Mouse (Mus musculus): ENCODE measurements around the gene Nlrp4c. TPM values are rescaled to one million over a fixed set of nuclear protein-coding genes. Genes with fewer than 3 reads are reported as not detected.

Nlrp4c gene
- polyA plus RNA-seq (2014; fragmentation: Illumina TruSeq; extraction: RNeasy Lipid Tissue Mini Kit (QIAGEN cat#74804); ENCODE audit: low read depth, low replicate concordance) = not detected

GRCm38 (mm10) chr7:6044861-6045260 lies at the start of gene Nlrp4c:
Gene Nlrp4c (plus strand): TSS chr7:6045161.

GRCm38 (mm10) chr7:6010910-6011309 lies 34.1 kb upstream of the Nlrp4c start, which contains the start of gene Vmn1r65:
Gene Vmn1r65 (minus strand): TSS chr7:6011010.

Other genes starting within 250 kb of the Nlrp4c start
- not detected for gene Vmn1r63, start 239.7 kb upstream of the Nlrp4c start, polyA plus RNA-seq (2014; fragmentation: Illumina TruSeq; extraction: RNeasy Lipid Tissue Mini Kit (QIAGEN cat#74804); ENCODE audit: low read depth, low replicate concordance)
- not detected for gene Vmn1r64, start 160.6 kb upstream of the Nlrp4c start, polyA plus RNA-seq (2014; fragmentation: Illumina TruSeq; extraction: RNeasy Lipid Tissue Mini Kit (QIAGEN cat#74804); ENCODE audit: low read depth, low replicate concordance)
- not detected for gene Vmn1r65, start 34.2 kb upstream of the Nlrp4c start, polyA plus RNA-seq (2014; fragmentation: Illumina TruSeq; extraction: RNeasy Lipid Tissue Mini Kit (QIAGEN cat#74804); ENCODE audit: low read depth, low replicate concordance)
- gene Zfp787, start 110.8 kb downstream of the Nlrp4c start, polyA plus RNA-seq (2014; fragmentation: Illumina TruSeq; extraction: RNeasy Lipid Tissue Mini Kit (QIAGEN cat#74804); ENCODE audit: low read depth, low replicate concordance) = 43.9 TPM
- 9.7 TPM for gene Zfp444, start 127.1 kb downstream of the Nlrp4c start, polyA plus RNA-seq (2014; fragmentation: Illumina TruSeq; extraction: RNeasy Lipid Tissue Mini Kit (QIAGEN cat#74804); ENCODE audit: low read depth, low replicate concordance)
- gene Galp, start 151.9 kb downstream of the Nlrp4c start, polyA plus RNA-seq (2014; fragmentation: Illumina TruSeq; extraction: RNeasy Lipid Tissue Mini Kit (QIAGEN cat#74804); ENCODE audit: low read depth, low replicate concordance) = not detected
- not detected for gene Zscan5b, start 177.1 kb downstream of the Nlrp4c start, polyA plus RNA-seq (2014; fragmentation: Illumina TruSeq; extraction: RNeasy Lipid Tissue Mini Kit (QIAGEN cat#74804); ENCODE audit: low read depth, low replicate concordance)
- 1,688 TPM for gene Epp13, start 207.5 kb downstream of the Nlrp4c start, polyA plus RNA-seq (2014; fragmentation: Illumina TruSeq; extraction: RNeasy Lipid Tissue Mini Kit (QIAGEN cat#74804); ENCODE audit: low read depth, low replicate concordance)
- gene Zfp667, start 241.4 kb downstream of the Nlrp4c start, polyA plus RNA-seq (2014; fragmentation: Illumina TruSeq; extraction: RNeasy Lipid Tissue Mini Kit (QIAGEN cat#74804); ENCODE audit: low read depth, low replicate concordance) = 5.4 TPM